Mouse (Mus musculus) macrophage (primary cell): ENCODE results near the gene Usp7. TPM values are rescaled to one million over a fixed set of nuclear protein-coding genes. Genes with fewer than 3 reads are reported as not detected.
"Not testable (repeated sequence)": the region's sequence is repeated elsewhere in the genome, so short reads cannot be mapped to it uniquely, and the experiment has no call there.

Experiments used
- H3K27ac ChIP-seq: fragments of 350-480 bp; formaldehyde crosslinking; 2 replicates; pipeline ENCODE4 v1.9.0; 2021
- H3K36me3 ChIP-seq: fragments of 350-480 bp; formaldehyde crosslinking; 2 replicates; pipeline ENCODE4 v1.9.0; 2021; ENCODE audit errors: inconsistent target
- H3K4me3 ChIP-seq: fragments of 350-480 bp; formaldehyde crosslinking; 2 replicates; pipeline ENCODE4 v1.9.0; 2021; ENCODE audit errors: inconsistent target
- H3K79me2 ChIP-seq: fragments of 350-480 bp; formaldehyde crosslinking; 2 replicates; pipeline ENCODE4 v1.9.0; 2021; ENCODE audit errors: inconsistent target
- WGBS: methylation state at CpG from one replicate; pipeline ENCODE4 v1.1.7; 2026; ENCODE audit warnings: inconsistent platforms; ENCODE audit not compliant: missing documents; 5-methylcytosine and 5-hydroxymethylcytosine counted together
- polyA plus RNA-seq: library from polyadenylated mRNA; stranded (reverse); fragments of 250-400 nt; gene quantifications from 3 replicates; pipeline ENCODE4 v1.2.4, GENCODE M21; 2018; ENCODE audit warnings: inconsistent platforms

Gene Usp7
- polyA plus RNA-seq, 1 experiment from 2014 or later, result 73.0 TPM

DNA sequence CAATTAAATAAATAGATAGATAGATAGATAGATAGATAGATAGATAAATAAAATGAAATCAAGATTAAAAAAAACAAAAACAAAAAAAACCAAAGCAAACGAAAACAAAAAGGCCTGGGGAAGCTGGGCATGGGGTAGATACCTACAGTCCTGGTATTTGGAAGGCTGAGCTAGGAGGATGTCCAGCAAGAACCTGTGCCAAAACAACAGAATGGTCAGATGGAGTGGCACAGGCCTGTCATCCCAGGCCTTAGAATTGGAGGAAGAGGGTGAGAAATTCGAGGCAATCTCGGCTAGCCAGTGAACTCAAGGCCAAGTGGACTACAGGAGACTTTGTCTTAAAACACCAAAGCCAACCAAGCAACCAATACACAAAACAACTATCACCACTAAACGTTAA lies 25.8 kb upstream of the Usp7 start:
- Histone ChIP-seq H3K4me3 (no peak overlapping the region), H3K36me3 (no peaks in the 10 kb centered on the region), H3K27ac (no peak overlapping the region), H3K79me2 (no peaks in the 10 kb centered on the region)
- WGBS, result 95% methylated on average over 4 of the region's 4 CpGs

DNA sequence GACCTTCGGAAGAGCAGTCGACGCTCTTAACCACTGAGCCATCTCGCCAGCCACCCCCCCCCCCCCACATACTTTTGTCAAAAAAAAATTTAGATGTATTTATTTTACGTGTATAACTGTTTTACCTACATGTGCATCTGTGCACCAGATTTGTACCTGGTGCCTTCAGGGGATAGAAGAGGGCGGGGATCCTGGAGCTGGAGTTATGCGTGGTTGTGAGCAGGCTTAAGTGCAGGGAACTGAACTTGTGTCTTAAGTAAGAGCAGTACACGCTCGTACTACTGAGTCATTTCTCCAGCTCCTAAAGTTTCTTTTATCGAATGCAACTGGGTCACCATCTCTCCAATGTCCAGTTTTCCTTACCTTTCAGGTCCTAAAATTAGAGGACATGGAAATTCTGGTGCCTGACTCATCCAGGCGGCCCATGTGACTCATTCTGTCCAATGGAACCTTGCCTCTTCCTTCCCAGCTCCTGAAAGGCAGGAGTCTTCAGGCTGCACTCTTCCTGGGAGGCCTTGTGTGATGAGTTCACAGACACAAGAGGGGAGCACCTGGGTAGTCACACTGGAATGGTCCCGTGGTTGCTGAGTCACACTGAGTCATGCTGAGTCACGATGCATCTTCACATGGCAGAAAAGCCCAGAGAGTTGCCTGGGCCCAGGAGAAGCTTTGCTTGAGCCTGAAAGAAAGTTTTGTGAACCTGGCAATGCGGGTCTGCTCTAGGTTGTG lies 18.5 kb upstream of the Usp7 start:
- Histone ChIP-seq H3K36me3 (no peaks in the 10 kb centered on the region), H3K4me3 (no peak overlapping the region), H3K27ac (no peak overlapping the region), H3K79me2 (no peaks in the 10 kb centered on the region)
- 79% methylated on average over 11 of the region's 14 CpGs for WGBS

DNA sequence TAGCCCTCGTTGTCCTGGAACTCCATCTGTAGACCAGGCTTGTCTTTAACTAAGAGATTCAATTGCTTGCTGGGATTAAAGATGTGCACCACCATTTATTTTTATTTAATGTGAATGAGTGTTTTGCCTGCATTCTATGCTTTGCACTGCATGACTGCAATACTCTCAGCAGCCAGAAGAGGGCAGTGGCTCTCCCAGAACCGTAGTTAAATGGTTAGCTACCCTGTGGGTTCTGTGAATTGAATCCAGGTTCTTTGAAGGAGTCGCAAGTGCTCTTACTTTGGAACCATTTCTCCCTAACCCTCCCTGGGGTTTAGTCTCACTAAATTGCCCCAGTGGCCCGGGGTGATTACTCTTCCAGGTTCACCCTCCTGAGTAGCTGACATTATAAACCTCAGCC lies 14.6 kb upstream of the Usp7 start:
- WGBS, result 26% methylated on average over 4 of the region's 4 CpGs
- Histone ChIP-seq H3K4me3 (no peak overlapping the region), H3K79me2 (no peaks in the 10 kb centered on the region), H3K36me3 (no peaks in the 10 kb centered on the region), H3K27ac (no peak overlapping the region)

DNA sequence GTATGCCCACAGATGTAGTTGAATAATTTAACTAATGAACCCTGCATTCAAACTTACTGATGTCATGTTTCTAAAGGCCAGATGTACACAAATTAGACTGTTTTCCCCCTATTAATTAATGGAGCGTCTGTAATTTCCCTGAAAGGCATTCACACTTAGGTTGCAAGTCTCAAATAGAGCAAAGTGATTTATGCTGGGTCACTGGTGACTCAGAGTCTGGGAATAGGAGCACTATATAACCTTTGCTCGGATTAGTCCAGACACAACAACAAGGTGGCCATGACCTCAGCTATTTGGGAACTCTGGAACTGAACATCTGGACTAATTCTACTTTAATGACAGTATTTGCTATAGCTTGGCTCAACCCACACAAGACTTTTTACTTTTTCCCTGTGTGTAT lies 3.8 kb upstream of the Usp7 start:
- no peak overlapping the region for H3K27ac ChIP-seq
- WGBS, result 100% methylated on average over 2 of the region's 2 CpGs
- no peaks in the 10 kb centered on the region for H3K79me2 ChIP-seq
- no peak overlapping the region for H3K4me3 ChIP-seq
- H3K36me3 ChIP-seq, result no peaks in the 10 kb centered on the region

DNA sequence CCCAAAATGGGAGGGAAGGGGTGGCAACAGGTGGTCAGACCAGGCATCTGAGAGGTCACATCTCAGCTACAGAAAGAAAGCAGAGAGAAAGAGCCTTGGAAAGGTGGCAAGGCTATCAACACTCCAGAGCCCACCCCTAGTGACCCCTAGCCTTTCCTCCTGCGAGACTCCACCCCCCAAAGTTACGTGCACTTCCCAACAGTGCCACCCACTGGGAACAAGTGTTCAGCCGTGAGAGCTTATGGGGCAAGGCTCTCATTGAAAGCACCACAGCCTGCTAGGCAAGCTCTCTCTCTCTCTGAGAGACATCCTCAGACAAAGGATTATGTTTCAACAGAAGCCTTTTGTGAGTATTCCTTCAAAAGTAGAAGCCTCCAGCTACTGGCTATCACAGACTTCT lies 2.8 kb upstream of the Usp7 start:
- Histone ChIP-seq H3K4me3 (no peak overlapping the region), H3K27ac (no peak overlapping the region), H3K36me3 (no peaks in the 10 kb centered on the region), H3K79me2 (no peaks in the 10 kb centered on the region)
- 12% methylated on average over 3 of the region's 3 CpGs for WGBS

DNA sequence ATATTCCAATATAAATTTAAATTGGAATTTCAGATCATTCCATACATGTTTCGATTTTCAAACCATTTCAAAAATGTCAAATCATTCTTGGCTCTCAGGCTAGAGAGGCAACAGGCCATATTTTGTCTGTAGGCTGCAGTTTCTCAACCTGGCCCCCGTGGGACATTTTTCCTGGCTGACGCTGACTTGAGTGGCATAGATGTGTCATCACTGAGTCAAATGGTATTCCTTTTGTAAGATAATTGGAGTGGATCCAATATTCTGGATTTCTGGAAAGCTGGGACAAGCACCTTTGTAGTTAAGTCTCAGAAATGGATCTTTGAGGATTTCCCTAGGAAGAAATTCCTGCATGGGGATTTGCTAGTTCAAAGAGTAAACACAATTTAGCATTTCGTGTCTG lies 1.2 kb downstream of the Usp7 start:
- WGBS, result 81% methylated on average over 4 of the region's 4 CpGs
- Histone ChIP-seq H3K27ac (no peak overlapping the region), H3K79me2 (no peaks in the 10 kb centered on the region), H3K36me3 (no peaks in the 10 kb centered on the region), H3K4me3 (no peak overlapping the region)

DNA sequence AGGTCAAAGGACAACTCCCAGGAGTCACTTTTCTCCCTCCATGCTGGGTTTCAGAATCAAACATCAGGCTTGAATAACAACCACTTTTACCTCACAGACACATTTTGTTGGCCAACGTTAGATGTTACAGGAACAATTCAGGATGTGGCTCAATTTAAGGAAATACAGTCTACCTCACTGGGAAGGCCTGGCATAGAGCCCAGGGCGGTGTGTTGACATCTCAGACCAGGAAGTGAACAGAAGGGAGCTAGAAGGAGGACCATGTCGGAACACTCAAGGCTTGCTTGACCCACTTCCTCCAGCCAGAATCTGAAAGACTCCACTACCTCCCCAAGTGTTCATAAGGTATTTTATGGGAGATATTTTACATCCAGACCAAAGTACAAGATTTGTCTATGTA lies 7.4 kb downstream of the Usp7 start:
- 8% methylated on average over 3 of the region's 3 CpGs for WGBS
- no peak overlapping the region for H3K27ac ChIP-seq
- no peaks in the 10 kb centered on the region for H3K36me3 ChIP-seq
- H3K4me3 ChIP-seq, result no peak overlapping the region
- H3K79me2 ChIP-seq, result no peaks in the 10 kb centered on the region

DNA sequence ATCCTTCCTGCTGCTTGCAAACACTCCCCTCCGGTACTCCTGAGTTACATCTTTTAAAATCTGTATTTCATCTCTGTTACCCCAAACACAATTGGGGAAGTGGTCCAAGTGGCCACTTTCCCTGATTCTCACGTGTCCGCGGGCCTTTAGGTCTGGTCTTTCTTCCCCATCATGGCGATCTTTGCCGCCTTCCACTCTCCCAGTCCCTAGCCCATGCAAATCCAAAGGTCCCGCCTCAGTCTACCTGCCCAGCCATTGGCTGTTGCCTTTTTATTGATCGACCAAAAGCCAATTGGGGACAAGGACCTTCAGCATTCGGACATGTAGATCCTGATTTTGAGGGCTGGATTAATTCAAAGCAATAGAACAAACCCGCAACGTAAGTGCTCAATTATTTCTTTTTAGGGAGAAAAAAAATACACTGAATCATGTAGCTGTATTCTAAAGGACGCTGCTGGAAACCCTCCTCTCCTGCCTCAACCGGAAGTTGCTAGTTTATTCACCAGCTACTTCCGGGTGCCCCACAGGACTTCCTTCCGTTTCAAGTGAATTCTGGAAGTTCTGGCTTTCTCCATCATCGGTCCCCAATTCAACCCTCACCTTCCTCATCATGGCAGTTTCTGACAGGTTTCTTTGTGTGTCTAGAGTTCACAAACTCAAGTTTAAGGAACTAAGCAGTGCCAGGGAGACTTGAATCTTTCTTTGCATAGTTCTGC lies 8.8 kb downstream of the Usp7 start:
- 59% methylated on average over 16 of the region's 16 CpGs for WGBS
- Histone ChIP-seq H3K4me3 (no peak overlapping the region), H3K36me3 (no peaks in the 10 kb centered on the region), H3K79me2 (no peaks in the 10 kb centered on the region), H3K27ac (no peak overlapping the region)

DNA sequence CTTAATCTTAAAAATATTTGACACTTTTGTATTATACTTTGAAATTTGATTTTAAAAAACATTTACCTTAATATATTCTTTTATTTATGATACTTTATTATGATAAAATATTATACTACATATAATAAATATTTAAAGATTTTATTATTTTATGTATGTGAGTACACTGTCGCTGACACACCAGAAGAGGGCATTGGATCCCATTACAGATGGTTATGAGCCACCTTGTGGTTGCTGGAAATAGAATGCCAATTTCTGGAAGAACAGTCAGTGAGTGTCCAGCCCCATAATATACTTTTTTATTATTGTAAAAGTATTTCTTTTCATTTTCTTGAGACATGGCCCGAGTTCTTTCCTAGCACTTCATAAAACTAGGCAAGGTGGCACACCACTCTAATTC lies 10.4 kb downstream of the Usp7 start:
- 100% methylated on average over 2 of the region's 2 CpGs for WGBS
- no peaks in the 10 kb centered on the region for H3K36me3 ChIP-seq
- H3K4me3 ChIP-seq, result no peak overlapping the region
- no peaks in the 10 kb centered on the region for H3K79me2 ChIP-seq
- H3K27ac ChIP-seq, result no peak overlapping the region

DNA sequence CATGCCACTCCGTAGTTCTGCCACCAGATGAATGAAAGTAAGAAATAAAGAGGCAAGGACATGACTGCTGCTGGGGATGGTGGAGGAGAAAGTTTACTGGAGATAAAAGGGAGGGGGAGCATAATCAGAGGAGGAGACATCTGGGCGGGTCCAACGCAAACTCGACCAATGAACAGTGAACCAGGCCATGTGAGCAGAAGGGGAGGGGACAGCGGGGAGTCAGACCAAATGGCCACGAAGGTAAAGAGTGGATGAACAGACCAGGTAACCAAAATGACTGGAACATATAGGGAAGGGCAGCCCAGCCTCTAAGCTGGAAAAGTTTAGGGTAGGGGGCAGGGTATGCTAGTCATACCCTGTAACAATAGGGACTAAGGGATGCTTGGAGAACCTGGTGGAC lies 10.9 kb downstream of the Usp7 start:
- no peaks in the 10 kb centered on the region for H3K36me3 ChIP-seq
- no peak overlapping the region for H3K27ac ChIP-seq
- H3K4me3 ChIP-seq, result no peak overlapping the region
- no peaks in the 10 kb centered on the region for H3K79me2 ChIP-seq
- WGBS, result 98% methylated on average over 5 of the region's 6 CpGs

DNA sequence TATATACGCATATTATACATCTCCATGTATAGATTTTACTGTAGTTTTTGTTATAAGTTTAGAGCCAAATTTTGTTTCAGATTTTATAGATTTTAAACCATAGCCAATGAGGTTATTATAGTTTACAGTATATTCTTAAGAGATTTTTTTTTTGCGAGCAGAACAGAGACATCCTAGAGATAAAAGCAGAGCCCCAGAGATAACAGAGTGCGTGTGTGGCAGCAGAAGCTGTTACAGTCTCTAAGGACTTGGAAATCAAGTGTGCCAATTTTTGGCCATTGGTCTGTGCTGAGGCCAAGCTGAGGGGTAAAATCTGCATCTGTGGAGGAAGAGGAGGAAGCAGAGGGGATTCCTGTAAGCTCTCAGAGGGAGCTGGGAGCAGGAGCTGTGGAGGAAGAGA lies 11.9 kb downstream of the Usp7 start:
- 89% methylated on average over 3 of the region's 3 CpGs for WGBS
- H3K79me2 ChIP-seq, result no peaks in the 10 kb centered on the region
- H3K36me3 ChIP-seq, result no peaks in the 10 kb centered on the region
- H3K4me3 ChIP-seq, result no peak overlapping the region
- no peak overlapping the region for H3K27ac ChIP-seq

DNA sequence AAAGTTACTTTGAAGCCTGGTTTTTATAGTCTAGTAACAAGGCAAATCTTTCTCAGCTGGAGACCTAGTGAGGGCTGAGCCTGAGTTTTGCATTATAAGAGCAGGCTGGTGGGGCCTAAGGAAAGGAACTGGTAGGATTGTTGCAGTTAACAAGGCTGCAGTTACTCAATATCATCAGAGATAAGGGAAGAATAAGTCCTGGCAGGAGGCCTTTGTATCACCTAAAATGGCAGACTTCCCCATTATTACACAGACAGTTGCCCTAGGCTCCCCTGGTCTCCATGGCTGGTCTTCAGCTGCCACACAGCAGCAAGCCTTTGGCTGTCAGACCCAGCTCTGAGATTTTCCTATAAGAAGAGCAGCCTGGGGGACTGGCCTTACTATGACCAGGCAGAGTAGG lies 13.4 kb downstream of the Usp7 start:
- H3K27ac ChIP-seq, result no peak overlapping the region
- no peak overlapping the region for H3K4me3 ChIP-seq
- no peaks in the 10 kb centered on the region for H3K79me2 ChIP-seq
- no peaks in the 10 kb centered on the region for H3K36me3 ChIP-seq

DNA sequence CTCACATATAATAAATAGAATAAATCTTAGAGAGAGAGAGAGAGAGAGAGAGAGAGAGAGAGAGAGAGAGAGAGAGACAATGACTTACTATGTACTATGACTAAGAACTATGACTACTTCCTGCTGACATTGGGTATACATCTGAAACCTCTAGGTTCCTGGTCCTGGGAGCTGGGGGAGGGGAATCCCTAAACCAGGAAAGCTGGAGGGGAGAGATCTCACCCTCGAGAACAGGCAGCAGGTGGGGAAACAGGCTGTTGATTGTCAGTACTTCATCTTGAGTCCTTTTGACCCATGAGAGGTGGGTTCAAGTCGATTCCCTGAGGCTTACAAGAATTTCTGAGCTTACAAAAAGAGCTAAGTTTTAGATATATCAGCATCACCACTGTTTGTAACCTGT lies 14.9 kb downstream of the Usp7 start:
- Histone ChIP-seq H3K4me3 (no peak overlapping the region), H3K79me2 (no peaks in the 10 kb centered on the region), H3K36me3 (no peaks in the 10 kb centered on the region), H3K27ac (no peak overlapping the region)
- WGBS, result 83% methylated on average over 2 of the region's 2 CpGs

DNA sequence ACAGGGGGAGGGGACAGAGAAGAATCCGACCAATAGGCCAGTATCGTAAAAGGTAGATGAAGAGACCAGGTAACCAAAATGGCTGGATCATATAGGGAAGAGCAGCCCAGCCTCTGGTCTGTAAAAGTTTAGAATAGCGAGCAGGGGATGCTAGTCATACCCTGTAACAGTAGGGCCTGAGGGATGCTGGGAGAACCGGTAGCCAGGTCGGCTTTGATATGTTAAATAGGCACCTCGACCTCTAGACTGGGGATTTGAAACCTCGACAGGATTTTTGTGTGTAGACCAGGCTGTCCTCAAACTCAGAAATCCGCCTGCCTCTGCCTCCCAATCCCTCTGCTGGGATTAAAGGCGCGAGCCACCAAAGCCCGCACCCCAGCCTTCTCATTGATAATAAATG lies 15.5 kb downstream of the Usp7 start:
- H3K79me2 ChIP-seq, result no peaks in the 10 kb centered on the region
- no peak overlapping the region for H3K27ac ChIP-seq
- no peaks in the 10 kb centered on the region for H3K36me3 ChIP-seq
- H3K4me3 ChIP-seq, result no peak overlapping the region
- 95% methylated on average over 10 of the region's 11 CpGs for WGBS

DNA sequence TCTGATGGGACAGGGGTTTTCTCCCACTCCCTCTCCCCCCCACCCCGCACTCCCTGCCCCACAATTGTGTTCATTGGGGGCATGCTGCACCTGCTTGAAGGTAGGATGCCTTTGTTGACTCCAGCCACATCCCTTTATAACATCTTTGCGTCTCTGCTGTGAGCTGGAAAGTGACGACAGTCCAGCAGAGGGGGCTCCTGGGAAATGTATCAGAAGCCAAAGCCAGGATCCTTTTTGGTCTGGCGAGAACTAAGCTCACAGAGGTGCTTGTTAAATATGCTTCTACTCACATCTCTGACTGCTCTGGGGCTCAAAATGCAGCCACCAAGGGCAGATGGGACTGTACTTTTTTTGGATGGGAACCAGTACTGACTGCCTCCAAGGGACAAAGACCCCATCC lies 21.0 kb downstream of the Usp7 start:
- WGBS, result 71% methylated on average over 4 of the region's 4 CpGs
- Histone ChIP-seq H3K4me3 (no peak overlapping the region), H3K36me3 (no peaks in the 10 kb centered on the region), H3K27ac (no peak overlapping the region), H3K79me2 (no peaks in the 10 kb centered on the region)

DNA sequence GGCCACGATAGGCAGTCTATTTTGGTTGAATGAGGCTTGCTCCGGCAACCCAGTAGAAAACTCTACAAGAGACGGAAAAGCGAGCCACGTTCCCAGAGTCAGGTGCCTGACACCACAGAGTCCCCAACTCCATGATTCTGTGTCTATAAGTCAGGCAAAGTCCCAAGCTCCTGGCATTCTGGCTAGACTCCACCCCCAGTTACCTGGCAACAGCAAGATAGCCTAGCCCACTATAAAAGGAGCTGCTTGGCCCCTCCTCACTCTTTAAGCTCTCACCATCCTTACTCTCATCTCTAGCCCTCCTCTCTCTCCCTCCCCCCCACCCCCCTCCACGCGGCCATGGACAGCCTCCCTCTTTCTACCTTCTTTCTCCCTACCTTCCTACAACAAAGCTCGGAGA lies 21.8 kb downstream of the Usp7 start:
- not testable (repeated sequence) for H3K27ac ChIP-seq, H3K36me3 ChIP-seq, H3K79me2 ChIP-seq, H3K4me3 ChIP-seq
- WGBS, result over 99% methylated on average over 6 of the region's 8 CpGs
